8 mouse cellular contexts compared by ENCODE assay signal in the genomic region with DNA sequence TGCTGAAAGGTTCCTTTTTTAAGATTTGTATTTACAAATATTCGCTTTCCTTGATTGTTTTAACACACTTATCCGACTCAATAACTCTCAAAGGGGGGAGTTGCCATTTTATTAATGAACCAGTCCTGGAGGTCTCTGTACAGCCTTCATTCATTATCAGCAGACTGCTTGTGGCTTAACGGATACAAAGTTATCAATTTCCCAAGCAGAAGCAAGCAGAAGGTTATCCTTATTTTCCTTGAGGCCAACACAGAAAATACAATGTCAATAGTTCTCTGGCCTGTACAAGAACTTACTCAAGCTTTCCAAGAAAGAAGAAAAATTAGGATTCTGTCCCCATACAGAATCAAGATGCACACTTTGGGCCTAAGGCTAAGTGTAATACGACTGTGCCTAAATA. TPM values are rescaled to one million over a fixed set of nuclear protein-coding genes. Genes with fewer than 3 reads are reported as not detected.
DNase-seq lines count a peak whose midpoint lies in the region; ATAC-seq and TF ChIP-seq lines count a peak whose summit lies in the region.
"Not testable (repeated sequence)": the region's sequence is repeated elsewhere in the genome, so short reads cannot be mapped to it uniquely, and the experiment has no call there.

No protein-coding gene starts in this region.

- peaks cover 18 to 21% of the 10 kb centered on the region in 2 experiments for H3K36me3 ChIP-seq in MEL (ENCODE audit: control insufficient read depth in 1 of 2, insufficient read depth in 2 of 2, low read length in 2 of 2)
- H3K36me3 ChIP-seq in heart, embryonic 10.5 days, result peaks cover 13% of the 10 kb centered on the region
- not testable (repeated sequence) for H3K36me3 ChIP-seq in hindbrain, embryonic 15.5 days; midbrain, embryonic 12.5 days; stomach, embryonic 14.5 days (ENCODE audit: control insufficient read depth, insufficient read depth, low read length)
- peaks cover 18% of the 10 kb centered on the region for H3K36me3 ChIP-seq in liver, embryonic 15.5 days (replicated peaks)

- H3K4me1 ChIP-seq in MEL (ENCODE audit: control insufficient read depth in 1 of 2, insufficient read depth in 2 of 2, low read length in 2 of 2), result peaks cover 12 to 14% of the 10 kb centered on the region in 2 experiments; a peak in 3 of 4 replicates
- not testable (repeated sequence) for H3K4me1 ChIP-seq in embryonic fibroblast, embryonic 13.5 days (ENCODE audit: control insufficient read depth, insufficient read depth, low read length); heart, embryonic 10.5 days; hindbrain, embryonic 15.5 days (replicated peaks); midbrain, embryonic 12.5 days; stomach, embryonic 14.5 days (ENCODE audit: control insufficient read depth, insufficient read depth, low read length)
- peaks cover 17% of the 10 kb centered on the region for H3K4me1 ChIP-seq in liver, embryonic 15.5 days (replicated peaks)

- TF ChIP-seq CTCF in MEL (IDR thresholded peaks at IDR 0.05 in 2 of 3, conservative IDR thresholded peaks at IDR 0.05 in 1 of 3; ENCODE audit: control insufficient read depth in 1 of 3, insufficient read depth in 1 of 3, low read depth in 2 of 3, low read length in 3 of 3, poor library complexity in 1 of 3, severe bottlenecking in 1 of 3); embryonic fibroblast, embryonic 13.5 days (IDR thresholded peaks at IDR 0.05; ENCODE audit: borderline replicate concordance, insufficient read depth, low read length); layer of hippocampus, adult 2 months (conservative IDR thresholded peaks at IDR 0.05): not testable (repeated sequence)

- H3K9me3 ChIP-seq in MEL (replicated peaks; ENCODE audit: insufficient read depth, low read length); heart, embryonic 10.5 days; hindbrain, embryonic 15.5 days; liver, embryonic 15.5 days (replicated peaks); midbrain, embryonic 12.5 days; stomach, embryonic 14.5 days (ENCODE audit: control insufficient read depth, low read depth, low read length): not testable (repeated sequence)

- peak overlapping the region; percentile 83 to 96 for H3K4me3 ChIP-seq in MEL (ENCODE audit: control insufficient read depth in 1 of 2, insufficient read depth in 1 of 2, low read depth in 2 of 2, low read length in 2 of 2)
- H3K4me3 ChIP-seq in embryonic fibroblast, embryonic 13.5 days (ENCODE audit: insufficient read depth, low read length), result peak overlapping the region; percentile 99
- peak overlapping the region; percentile 84 for H3K4me3 ChIP-seq in heart, embryonic 10.5 days
- peak overlapping the region; percentile 90 for H3K4me3 ChIP-seq in hindbrain, embryonic 15.5 days
- H3K4me3 ChIP-seq in layer of hippocampus, adult 2 months, result peak overlapping the region; percentile 75
- H3K4me3 ChIP-seq in liver, embryonic 15.5 days (replicated peaks), result peak overlapping the region; percentile 90
- peak overlapping the region; percentile 86 for H3K4me3 ChIP-seq in midbrain, embryonic 12.5 days
- H3K4me3 ChIP-seq in stomach, embryonic 14.5 days (ENCODE audit: low read depth, low read length), result peak overlapping the region; percentile 69

- ATAC-seq in hindbrain, embryonic 15.5 days (ENCODE audit: low FRiP score, low read depth); liver, embryonic 15.5 days (ENCODE audit: insufficient read depth); midbrain, embryonic 12.5 days (ENCODE audit: low FRiP score, low read depth); stomach, embryonic 14.5 days (ENCODE audit: insufficient number of reproducible peaks, insufficient read depth, low FRiP score, low read depth): not testable (repeated sequence)

- TF ChIP-seq RAD21 in MEL (IDR thresholded peaks at IDR 0.05; ENCODE audit: low read depth, low read length), result not testable (repeated sequence)

- peak overlapping the region; percentile 93 for H3K9ac ChIP-seq in MEL (ENCODE audit: control insufficient read depth, low read depth, low read length, poor library complexity, severe bottlenecking)
- H3K9ac ChIP-seq in hindbrain, embryonic 15.5 days, result peak overlapping the region; percentile 84
- peak overlapping the region; percentile 88 for H3K9ac ChIP-seq in liver, embryonic 15.5 days
- peak overlapping the region; percentile 79 for H3K9ac ChIP-seq in midbrain, embryonic 12.5 days (replicated peaks)
- H3K9ac ChIP-seq in stomach, embryonic 14.5 days (replicated peaks; ENCODE audit: low read depth, low read length), result peak overlapping the region; percentile 61

- TF ChIP-seq EP300 in MEL (IDR thresholded peaks at IDR 0.05; ENCODE audit: low read depth in 1 of 2, low read length in 2 of 2), result peak; percentile 36 to 65; a peak in 3 of 4 replicates

- 20% methylated on average over 2 of the region's 4 CpGs for WGBS in heart, embryonic 10.5 days
- 22% methylated on average over 2 of the region's 4 CpGs for WGBS in hindbrain, embryonic 15.5 days
- WGBS in liver, embryonic 15.5 days (ENCODE audit: insufficient replicate concordance), result 8% methylated on average over 2 of the region's 4 CpGs
- 39% methylated on average over 2 of the region's 4 CpGs for WGBS in midbrain, embryonic 12.5 days
- WGBS in stomach, embryonic 14.5 days, result 10% methylated on average over 2 of the region's 4 CpGs

- not testable (repeated sequence) for DNase-seq in MEL (ENCODE audit: low read depth, low spot score); heart, embryonic 10.5 days (ENCODE audit: low spot score); layer of hippocampus, adult 2 months (ENCODE audit: low spot score in 2 of 2)

- not testable (repeated sequence) for TF ChIP-seq POLR2A in MEL (IDR thresholded peaks at IDR 0.05; ENCODE audit: control insufficient read depth in 1 of 2, insufficient read depth in 1 of 2, low read depth in 1 of 2, low read length in 2 of 2, poor library complexity in 1 of 2); embryonic fibroblast, embryonic 13.5 days (IDR thresholded peaks at IDR 0.05; ENCODE audit: low read depth, low read length)

- not testable (repeated sequence) for H3K27me3 ChIP-seq in MEL (ENCODE audit: control insufficient read depth in 1 of 2, insufficient read depth in 2 of 2, low read length in 2 of 2); heart, embryonic 10.5 days (ENCODE audit: insufficient read depth, poor library complexity, severe bottlenecking); hindbrain, embryonic 15.5 days; liver, embryonic 15.5 days; midbrain, embryonic 12.5 days; stomach, embryonic 14.5 days (ENCODE audit: control insufficient read depth, insufficient read depth, low read length)

- peaks cover 23% of the 10 kb centered on the region for H3K79me2 ChIP-seq in MEL (ENCODE audit: control insufficient read depth, insufficient read depth, low read length, poor library complexity)

- H3K4me2 ChIP-seq in hindbrain, embryonic 15.5 days, result peak overlapping the region; percentile 73
- peak overlapping the region; percentile 79 for H3K4me2 ChIP-seq in liver, embryonic 15.5 days
- H3K4me2 ChIP-seq in midbrain, embryonic 12.5 days (replicated peaks), result peak overlapping the region; percentile 81
- peak overlapping the region; percentile 41 for H3K4me2 ChIP-seq in stomach, embryonic 14.5 days (replicated peaks; ENCODE audit: low read depth, low read length)

- peak overlapping the region; percentile 77 for H3K27ac ChIP-seq in MEL (ENCODE audit: control insufficient read depth, low read depth, low read length)
- H3K27ac ChIP-seq in embryonic fibroblast, embryonic 13.5 days (ENCODE audit: insufficient read depth, low read length); hindbrain, embryonic 15.5 days (replicated peaks); midbrain, embryonic 12.5 days (replicated peaks); stomach, embryonic 14.5 days (ENCODE audit: low read length): not testable (repeated sequence)
- H3K27ac ChIP-seq in heart, embryonic 10.5 days, result peak overlapping the region; percentile 88
- H3K27ac ChIP-seq in layer of hippocampus, adult 2 months, result peak overlapping the region; percentile 90
- H3K27ac ChIP-seq in liver, embryonic 15.5 days (replicated peaks), result peak overlapping the region; percentile 72

RNA-seq across cellular contexts. Expression of a gene that starts 0.8 kb away (rescaled TPM):
- total RNA-seq in MEL (2012; rRNA removed), result 60.7 and 68.3 TPM in 2 replicates
- 100 to 1,000 TPM in 1 of 2 experiments, 10 to 100 TPM in 1; 66.8 to 194 TPM for polyA plus RNA-seq in MEL (2012; ENCODE audit: insufficient read depth in 1 of 2, insufficient read length in 2 of 2, low read depth in 1 of 2, low replicate concordance in 2 of 2, missing spikeins in 1 of 2)
- 35.4 and 38.0 TPM in 2 replicates for polyA plus RNA-seq in embryonic fibroblast, embryonic 13.5 days (2011; ENCODE audit: insufficient read length, low read depth, missing spikeins)
- polyA plus RNA-seq in heart, embryonic 10.5 days (2016; fragmentation: Nextera tagmentation; extraction: Ambion mirVana), result 75.9 and 94.4 TPM in 2 replicates
- polyA plus RNA-seq in hindbrain, embryonic 15.5 days (2015; fragmentation: Nextera tagmentation; extraction: Ambion mirVana), result 39.9 and 43.8 TPM in 2 replicates
- total RNA-seq in layer of hippocampus, adult 2 months (2021), result 10 to 100 TPM; 35.3 to 39.3 TPM
- polyA plus RNA-seq in liver, embryonic 15.5 days (2015; fragmentation: Nextera tagmentation; extraction: Ambion mirVana), result 21.4 and 21.7 TPM in 2 replicates
- 42.3 and 44.2 TPM in 2 replicates for polyA plus RNA-seq in midbrain, embryonic 12.5 days (2016; fragmentation: Nextera tagmentation; extraction: Ambion mirVana)
- polyA plus RNA-seq in stomach, embryonic 14.5 days (2014; fragmentation: Nextera tagmentation; extraction: Ambion mirVana), result 82.8 and 87.7 TPM in 2 replicates

RNA-seq across cellular contexts. Expression of a gene that starts 13.9 kb away (rescaled TPM):
- total RNA-seq in MEL (2012; rRNA removed), result not detected in 2 replicates
- polyA plus RNA-seq in MEL (2012; ENCODE audit: insufficient read depth in 1 of 2, insufficient read length in 2 of 2, low read depth in 1 of 2, low replicate concordance in 2 of 2, missing spikeins in 1 of 2), result not detected
- polyA plus RNA-seq in embryonic fibroblast, embryonic 13.5 days (2011; ENCODE audit: insufficient read length, low read depth, missing spikeins), result not detected in 2 replicates
- 2.4 and 4.3 TPM in 2 replicates for polyA plus RNA-seq in heart, embryonic 10.5 days (2016; fragmentation: Nextera tagmentation; extraction: Ambion mirVana)
- 3.0 and 3.7 TPM in 2 replicates for polyA plus RNA-seq in hindbrain, embryonic 15.5 days (2015; fragmentation: Nextera tagmentation; extraction: Ambion mirVana)
- total RNA-seq in layer of hippocampus, adult 2 months (2021), result 1 to 10 TPM; 6.2 to 7.1 TPM
- polyA plus RNA-seq in liver, embryonic 15.5 days (2015; fragmentation: Nextera tagmentation; extraction: Ambion mirVana), result 0.30 and 0.36 TPM in 2 replicates
- 1.5 and 1.7 TPM in 2 replicates for polyA plus RNA-seq in midbrain, embryonic 12.5 days (2016; fragmentation: Nextera tagmentation; extraction: Ambion mirVana)
- polyA plus RNA-seq in stomach, embryonic 14.5 days (2014; fragmentation: Nextera tagmentation; extraction: Ambion mirVana), result 2.1 and 2.2 TPM in 2 replicates
